Mouse (Mus musculus): ENCODE results near the gene Cgrrf1. TPM values are rescaled to one million over a fixed set of nuclear protein-coding genes. Genes with fewer than 3 reads are reported as not detected.

Gene Cgrrf1
- polyA plus RNA-seq, 1 experiment from 2014 or later: 24.4 TPM

GRCm38 (mm10) chr14:46839326-46839725, 7.4 kb downstream of the Cgrrf1 start:
- Histone ChIP-seq H3K27ac (ENCODE audit: low read depth, low read length) (no peak overlapping the region), H3K9me3 (ENCODE audit: control insufficient read depth, low read length) (no peaks in the 10 kb centered on the region), H3K4me2 (no peak overlapping the region), H3K4me3 (ENCODE audit: low read depth, low read length) (no peak overlapping the region), H3K36me3 (ENCODE audit: control insufficient read depth, insufficient read depth, low read length) (peaks cover 2% of the 10 kb centered on the region; the same call in 1 of the 2 replicates), H3K4me1 (replicated peaks; ENCODE audit: control insufficient read depth, insufficient read depth, low read length) (no peaks in the 10 kb centered on the region), H3K9ac (ENCODE audit: low read depth, low read length) (no peak overlapping the region), H3K27me3 (replicated peaks; ENCODE audit: control insufficient read depth, insufficient read depth, low read length) (no peaks in the 10 kb centered on the region)
- WGBS: 69% methylated on average over 4 of the region's 4 CpGs
- DNase-seq (ENCODE audit: low spot score) (no peak), ATAC-seq (replicated peaks; ENCODE audit: low FRiP score) (no peak)

DNA sequence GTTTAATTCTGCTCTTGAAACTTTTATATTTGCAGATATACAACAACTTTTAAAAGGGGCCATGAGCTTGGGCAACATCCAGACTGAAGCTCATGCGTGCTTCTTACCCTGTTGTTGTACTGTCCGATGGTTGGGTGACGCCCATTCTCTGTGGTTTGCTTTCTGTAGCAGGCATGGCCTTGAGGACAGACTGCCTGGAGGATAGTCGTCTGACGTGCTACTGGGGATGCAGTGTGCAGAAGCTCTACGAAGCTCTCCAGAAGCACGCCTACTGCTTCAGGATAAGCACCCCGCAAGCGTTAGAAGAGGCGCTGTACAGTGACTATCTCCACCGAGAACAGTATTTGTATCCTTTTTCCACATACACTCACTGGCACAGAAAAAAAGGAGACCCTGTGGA, 13.8 kb downstream of the Cgrrf1 start:
- Histone ChIP-seq H3K9me3 (ENCODE audit: control insufficient read depth, low read length) (no peaks in the 10 kb centered on the region), H3K4me1 (replicated peaks; ENCODE audit: control insufficient read depth, insufficient read depth, low read length) (no peaks in the 10 kb centered on the region), H3K27me3 (replicated peaks; ENCODE audit: control insufficient read depth, insufficient read depth, low read length) (no peaks in the 10 kb centered on the region), H3K4me3 (ENCODE audit: low read depth, low read length) (no peak overlapping the region), H3K27ac (ENCODE audit: low read depth, low read length) (no peak overlapping the region), H3K9ac (ENCODE audit: low read depth, low read length) (no peak overlapping the region), H3K4me2 (no peak overlapping the region), H3K36me3 (ENCODE audit: control insufficient read depth, insufficient read depth, low read length) (peaks cover 2% of the 10 kb centered on the region; the same call in 1 of the 2 replicates)
- ATAC-seq (replicated peaks; ENCODE audit: low FRiP score) (no peak), DNase-seq (ENCODE audit: low spot score) (no peak)
- 90% methylated on average over 11 of the region's 11 CpGs for WGBS

DNA sequence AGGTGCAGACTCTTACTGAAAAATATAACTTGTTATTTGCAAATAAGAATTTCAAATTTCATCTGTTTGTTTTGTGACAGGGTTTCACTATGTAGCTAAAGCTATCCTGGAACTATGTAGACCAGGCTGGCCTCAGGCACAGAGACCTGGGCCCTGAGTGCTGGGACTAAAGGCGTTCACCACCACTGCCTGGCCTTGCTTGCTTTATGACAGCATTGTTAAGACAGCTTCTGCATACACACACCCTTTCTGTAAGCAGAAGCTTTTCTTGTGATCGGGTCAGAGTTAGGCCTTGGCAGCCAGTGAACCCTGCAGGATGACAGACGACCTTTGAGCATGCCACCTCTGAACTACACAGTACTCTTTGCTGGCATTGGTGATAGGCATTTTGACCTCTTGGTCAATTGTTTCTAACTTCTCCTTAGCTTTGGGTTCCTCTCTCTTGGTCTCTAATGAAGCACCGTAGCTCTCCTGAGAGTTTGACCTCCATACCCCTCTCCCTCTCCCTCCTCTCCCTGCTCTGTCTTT, 16.2 kb downstream of the Cgrrf1 start:
- WGBS: 78% methylated on average over 4 of the region's 4 CpGs
- DNase-seq (ENCODE audit: low spot score) (no peak), ATAC-seq (replicated peaks; ENCODE audit: low FRiP score) (no peak)
- Histone ChIP-seq H3K4me3 (ENCODE audit: low read depth, low read length) (no peak overlapping the region), H3K4me1 (replicated peaks; ENCODE audit: control insufficient read depth, insufficient read depth, low read length) (no peaks in the 10 kb centered on the region), H3K27ac (ENCODE audit: low read depth, low read length) (no peak overlapping the region), H3K9ac (ENCODE audit: low read depth, low read length) (no peak overlapping the region), H3K4me2 (no peak overlapping the region), H3K27me3 (replicated peaks; ENCODE audit: control insufficient read depth, insufficient read depth, low read length) (no peaks in the 10 kb centered on the region), H3K9me3 (ENCODE audit: control insufficient read depth, low read length) (no peaks in the 10 kb centered on the region), H3K36me3 (ENCODE audit: control insufficient read depth, insufficient read depth, low read length) (no peaks in the 10 kb centered on the region)

GRCm38 (mm10) chr14:46848736-46849135, 16.8 kb downstream of the Cgrrf1 start:
- WGBS: 82% methylated on average over 5 of the region's 5 CpGs
- no peaks in the 10 kb centered on the region for H3K27me3 ChIP-seq (replicated peaks; ENCODE audit: control insufficient read depth, insufficient read depth, low read length)
- H3K4me1 ChIP-seq (replicated peaks; ENCODE audit: control insufficient read depth, insufficient read depth, low read length): no peaks in the 10 kb centered on the region
- H3K9ac ChIP-seq (ENCODE audit: low read depth, low read length): no peak overlapping the region
- H3K36me3 ChIP-seq (ENCODE audit: control insufficient read depth, insufficient read depth, low read length): no peaks in the 10 kb centered on the region
- H3K27ac ChIP-seq (ENCODE audit: low read depth, low read length): no peak overlapping the region
- no peak for DNase-seq (ENCODE audit: low spot score)
- H3K4me2 ChIP-seq: no peak overlapping the region
- H3K4me3 ChIP-seq (ENCODE audit: low read depth, low read length): no peak overlapping the region
- H3K9me3 ChIP-seq (ENCODE audit: control insufficient read depth, low read length): no peaks in the 10 kb centered on the region
- ATAC-seq (replicated peaks; ENCODE audit: low FRiP score): no peak

DNA sequence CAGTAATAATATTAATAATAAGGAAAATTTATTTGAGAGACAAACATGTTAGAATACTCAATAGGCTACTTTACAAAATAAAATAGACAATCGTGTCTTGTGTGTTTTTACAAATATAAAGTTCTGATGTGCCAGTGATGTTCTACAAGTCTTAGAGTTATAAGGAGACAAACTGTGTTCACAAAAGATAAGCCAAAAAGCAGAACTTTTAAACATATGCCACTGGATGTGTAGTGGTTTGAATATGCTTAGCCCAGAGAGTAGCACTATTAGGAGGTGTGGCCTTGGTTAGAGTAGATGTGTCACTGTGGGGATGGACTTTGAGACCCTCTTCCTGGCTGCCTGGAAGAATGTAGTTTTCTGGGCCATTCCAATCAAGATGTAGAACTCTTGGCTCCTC, 17.8 kb downstream of the Cgrrf1 start:
- H3K27ac ChIP-seq (ENCODE audit: low read depth, low read length): no peak overlapping the region
- no peak for ATAC-seq (replicated peaks; ENCODE audit: low FRiP score)

DNA sequence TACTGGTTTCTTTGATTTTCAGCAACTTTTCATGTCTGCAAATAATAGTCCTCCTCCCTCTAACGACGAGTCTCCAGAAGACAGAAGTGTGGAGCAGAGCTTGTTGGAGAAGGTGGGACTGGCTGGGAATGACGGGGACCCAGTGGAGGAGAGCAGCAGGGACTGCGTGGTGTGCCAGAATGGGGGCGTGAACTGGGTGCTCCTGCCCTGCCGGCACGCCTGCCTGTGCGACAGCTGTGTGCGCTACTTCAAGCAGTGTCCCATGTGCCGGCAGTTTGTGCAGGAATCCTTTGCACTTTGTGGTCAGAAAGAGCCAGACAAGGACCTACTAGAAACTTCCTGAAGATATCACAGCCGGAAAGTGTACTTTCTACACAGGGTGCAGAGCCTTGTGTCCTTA, 21.8 kb downstream of the Cgrrf1 start:
- H3K4me1 ChIP-seq (replicated peaks; ENCODE audit: control insufficient read depth, insufficient read depth, low read length): no peaks in the 10 kb centered on the region
- H3K9me3 ChIP-seq (ENCODE audit: control insufficient read depth, low read length): no peaks in the 10 kb centered on the region
- H3K9ac ChIP-seq (ENCODE audit: low read depth, low read length): no peak overlapping the region
- no peak overlapping the region for H3K4me3 ChIP-seq (ENCODE audit: low read depth, low read length)
- H3K36me3 ChIP-seq (ENCODE audit: control insufficient read depth, insufficient read depth, low read length): no peaks in the 10 kb centered on the region
- no peak overlapping the region for H3K4me2 ChIP-seq
- DNase-seq (ENCODE audit: low spot score) (no peak), ATAC-seq (replicated peaks; ENCODE audit: low FRiP score) (no peak)
- WGBS: 84% methylated on average over 11 of the region's 11 CpGs
- no peak overlapping the region for H3K27ac ChIP-seq (ENCODE audit: low read depth, low read length)
- no peaks in the 10 kb centered on the region for H3K27me3 ChIP-seq (replicated peaks; ENCODE audit: control insufficient read depth, insufficient read depth, low read length)

More for the DNA sequence above, 17.8 kb downstream of the Cgrrf1 start:
- no peak overlapping the region for H3K4me2 ChIP-seq
- H3K9me3 ChIP-seq (ENCODE audit: control insufficient read depth, low read length): no peaks in the 10 kb centered on the region
- H3K36me3 ChIP-seq (ENCODE audit: control insufficient read depth, insufficient read depth, low read length): no peaks in the 10 kb centered on the region
- no peak for DNase-seq (ENCODE audit: low spot score)
- H3K27me3 ChIP-seq (replicated peaks; ENCODE audit: control insufficient read depth, insufficient read depth, low read length): no peaks in the 10 kb centered on the region
- H3K9ac ChIP-seq (ENCODE audit: low read depth, low read length): no peak overlapping the region
- 84% methylated on average over 1 of the region's 1 CpGs for WGBS
- H3K4me1 ChIP-seq (replicated peaks; ENCODE audit: control insufficient read depth, insufficient read depth, low read length): no peaks in the 10 kb centered on the region
- H3K4me3 ChIP-seq (ENCODE audit: low read depth, low read length): no peak overlapping the region

DNA sequence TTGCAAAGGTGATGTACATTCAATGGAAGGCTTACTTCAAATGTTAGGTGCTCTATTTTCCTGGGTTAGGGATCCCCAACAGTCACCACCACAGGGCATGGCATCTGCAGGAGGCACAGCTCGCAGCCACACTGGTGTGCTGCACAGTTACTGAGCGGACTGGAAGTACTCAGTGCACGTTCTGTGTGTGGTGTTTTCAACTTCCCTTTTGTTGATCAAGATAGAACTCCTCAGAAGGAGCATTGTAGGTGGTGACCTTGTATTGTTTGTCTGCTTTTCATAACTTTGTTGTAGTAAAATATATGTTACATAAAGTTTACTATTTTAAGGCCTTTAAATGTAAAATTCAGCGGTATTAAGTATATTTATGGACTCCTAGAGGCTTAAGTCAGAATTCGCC, 31.0 kb downstream of the Cgrrf1 start:
- no peak overlapping the region for H3K9ac ChIP-seq (ENCODE audit: low read depth, low read length)
- no peak overlapping the region for H3K4me3 ChIP-seq (ENCODE audit: low read depth, low read length)
- DNase-seq (ENCODE audit: low spot score): no peak
- no peaks in the 10 kb centered on the region for H3K4me1 ChIP-seq (replicated peaks; ENCODE audit: control insufficient read depth, insufficient read depth, low read length)
- WGBS: 79% methylated on average over 5 of the region's 5 CpGs
- H3K36me3 ChIP-seq (ENCODE audit: control insufficient read depth, insufficient read depth, low read length): no peaks in the 10 kb centered on the region
- H3K4me2 ChIP-seq: no peak overlapping the region
- no peak overlapping the region for H3K27ac ChIP-seq (ENCODE audit: low read depth, low read length)
- no peaks in the 10 kb centered on the region for H3K27me3 ChIP-seq (replicated peaks; ENCODE audit: control insufficient read depth, insufficient read depth, low read length)
- H3K9me3 ChIP-seq (ENCODE audit: control insufficient read depth, low read length): no peaks in the 10 kb centered on the region
- ATAC-seq (replicated peaks; ENCODE audit: low FRiP score): no peak

DNA sequence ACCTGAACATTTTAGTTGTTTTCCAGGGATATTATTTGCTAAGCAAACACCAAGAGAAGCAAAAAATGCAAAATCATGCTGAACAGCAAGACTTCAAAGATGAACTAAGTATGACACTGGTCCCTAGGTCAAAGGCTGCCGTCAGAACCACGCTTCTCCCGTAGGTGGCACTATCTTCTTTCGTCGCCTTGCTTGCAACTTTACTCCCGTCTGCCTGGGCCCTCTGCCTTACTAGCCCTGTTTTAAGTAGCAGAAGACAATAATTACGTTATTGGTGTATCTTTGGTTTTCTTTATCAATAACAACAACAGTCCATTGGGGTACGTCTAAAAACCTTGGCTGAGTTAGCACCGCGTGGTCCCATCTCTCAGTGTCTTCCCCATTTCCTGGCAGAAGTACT, 49.0 kb downstream of the Cgrrf1 start:
- DNase-seq (ENCODE audit: low spot score): no peak
- Histone ChIP-seq H3K9me3 (ENCODE audit: control insufficient read depth, low read length) (no peaks in the 10 kb centered on the region), H3K27ac (ENCODE audit: low read depth, low read length) (no peak overlapping the region)

GRCm38 (mm10) chr14:46881581-46882430, 49.9 kb downstream of the Cgrrf1 start:
- 7% methylated on average over 40 of the region's 40 CpGs for WGBS
- H3K9ac ChIP-seq (ENCODE audit: low read depth, low read length): peak overlapping the region; percentile 13; the same call in 1 of the 2 replicates
- ATAC-seq (replicated peaks; ENCODE audit: low FRiP score) (peak; percentile 35), DNase-seq (ENCODE audit: low spot score) (peak; percentile 39)
- H3K27me3 ChIP-seq (replicated peaks; ENCODE audit: control insufficient read depth, insufficient read depth, low read length): peaks cover 55% of the 10 kb centered on the region
- H3K27ac ChIP-seq (ENCODE audit: low read depth, low read length): no peak overlapping the region
- peaks cover 10% of the 10 kb centered on the region for H3K4me1 ChIP-seq (replicated peaks; ENCODE audit: control insufficient read depth, insufficient read depth, low read length)
- H3K36me3 ChIP-seq (ENCODE audit: control insufficient read depth, insufficient read depth, low read length): no peaks in the 10 kb centered on the region
- peak overlapping the region; percentile 54 for H3K4me3 ChIP-seq (ENCODE audit: low read depth, low read length)
- no peaks in the 10 kb centered on the region for H3K9me3 ChIP-seq (ENCODE audit: control insufficient read depth, low read length)
- peak overlapping the region; percentile 80 for H3K4me2 ChIP-seq

More for the DNA sequence above, 49.0 kb downstream of the Cgrrf1 start:
- Histone ChIP-seq H3K27me3 (replicated peaks; ENCODE audit: control insufficient read depth, insufficient read depth, low read length) (peaks cover 51% of the 10 kb centered on the region), H3K9ac (ENCODE audit: low read depth, low read length) (no peak overlapping the region), H3K36me3 (ENCODE audit: control insufficient read depth, insufficient read depth, low read length) (no peaks in the 10 kb centered on the region), H3K4me1 (replicated peaks; ENCODE audit: control insufficient read depth, insufficient read depth, low read length) (peaks cover 10% of the 10 kb centered on the region), H3K4me2 (no peak overlapping the region), H3K4me3 (ENCODE audit: low read depth, low read length) (no peak overlapping the region)
- WGBS: 5% methylated on average over 10 of the region's 10 CpGs
- no peak for ATAC-seq (replicated peaks; ENCODE audit: low FRiP score)

Measured in liver, embryonic 11.5 days (tissue).